Mouse (Mus musculus) forebrain, embryonic 11.5 days (tissue): ENCODE measurements around the gene Cd79b. TPM values are rescaled to one million over a fixed set of nuclear protein-coding genes. Genes with fewer than 3 reads are reported as not detected.
"Not testable (repeated sequence)": the region's sequence is repeated elsewhere in the genome, so short reads cannot be mapped to it uniquely, and the experiment has no call there.

Experiments used
- ATAC-seq: fragments of 200-750 bp; cut with Nextera tagmentation; replicated peaks from 2 replicates; pipeline ENCODE4 v1.8.0; 2017; ENCODE audit warnings: moderate TSS enrichment; ENCODE audit not compliant: low FRiP score
- DNase-seq: peaks from one replicate; pipeline ENCODE4 v3.0.0-alpha.2; 2017; ENCODE audit warnings: low spot score
- H3K27ac ChIP-seq: fragments of 300-500 bp; sonication (generic); 2 replicates; pipeline ENCODE4 v1.5.1; 2014; ENCODE audit warnings: low read depth, low read length
- H3K27me3 ChIP-seq: fragments of 300-500 bp; sonication (generic); 2 replicates; pipeline ENCODE4 v1.6.1; 2014; ENCODE audit warnings: mild to moderate bottlenecking, low read length, mixed read lengths; ENCODE audit not compliant: control insufficient read depth, insufficient read depth
- H3K36me3 ChIP-seq: fragments of 300-500 bp; sonication (generic); 2 replicates; pipeline ENCODE4 v1.6.1; 2014; ENCODE audit warnings: mild to moderate bottlenecking, low read length, moderate library complexity, mixed read lengths; ENCODE audit not compliant: control insufficient read depth, insufficient read depth
- H3K4me1 ChIP-seq: fragments of 300-500 bp; sonication (generic); replicated peaks from 2 replicates; pipeline ENCODE4 v1.6.1; 2014; ENCODE audit warnings: low read length, mixed read lengths; ENCODE audit not compliant: control insufficient read depth, insufficient read depth
- H3K4me2 ChIP-seq: fragments of 300-500 bp; sonication (generic); 2 replicates; pipeline ENCODE4 v1.6.1; 2014; ENCODE audit warnings: low read depth, mild to moderate bottlenecking, low read length, moderate library complexity, mixed read lengths; ENCODE audit not compliant: severe bottlenecking
- H3K4me3 ChIP-seq: fragments of 300-500 bp; sonication (generic); 2 replicates; pipeline ENCODE4 v1.5.1; 2014; ENCODE audit warnings: low read depth, low read length
- H3K9ac ChIP-seq: fragments of 300-500 bp; sonication (generic); 2 replicates; pipeline ENCODE4 v1.6.1; 2014; ENCODE audit warnings: low read length
- H3K9me3 ChIP-seq: fragments of 300-500 bp; sonication (generic); 2 replicates; pipeline ENCODE4 v1.6.1; 2016; ENCODE audit warnings: low read length, mixed read lengths; ENCODE audit not compliant: control insufficient read depth
- WGBS: fragments of 180-500 bp; shearing (Covaris S2); extraction: QIAGEN DNeasy Blood & Tissue Kit; methylation state at CpG from one replicate; pipeline ENCODE4 v1.1.7; 2014; 5-methylcytosine and 5-hydroxymethylcytosine counted together
- polyA plus RNA-seq: library from polyadenylated mRNA; unstranded; fragments of >200 nt; fragmentation: Nextera tagmentation; extraction: Ambion mirVana; gene quantifications from 2 replicates; pipeline ENCODE4 v1.2.1, GENCODE M21; 2014

Gene Cd79b
- polyA plus RNA-seq, 1 experiment from 2014 or later, result 0.79 TPM

DNA sequence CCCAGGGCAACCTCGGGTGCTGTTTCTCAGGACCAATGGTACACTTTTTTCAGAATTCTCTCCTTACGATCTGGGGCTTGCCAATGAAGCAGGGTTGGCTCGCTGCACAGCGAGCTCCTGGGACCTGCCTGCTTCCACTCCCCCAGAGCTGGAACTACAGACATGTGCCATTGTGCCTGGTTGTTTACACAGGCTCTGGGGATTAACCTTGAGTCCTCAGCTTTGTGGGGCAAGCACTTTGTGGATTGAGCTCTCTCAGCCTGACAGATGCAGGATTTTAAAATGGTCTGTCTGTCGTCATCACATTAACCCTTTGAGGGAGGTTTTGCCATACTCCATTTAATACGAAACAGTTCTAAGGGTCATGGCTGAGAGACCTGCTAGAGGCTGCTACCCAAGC is 30.3 kb upstream of the Cd79b start:
- Histone ChIP-seq H3K9ac (no peak overlapping the region), H3K4me2 (no peak overlapping the region), H3K4me1 (no peaks in the 10 kb centered on the region), H3K36me3 (no peaks in the 10 kb centered on the region), H3K27ac (no peak overlapping the region), H3K4me3 (no peak overlapping the region), H3K27me3 (no peaks in the 10 kb centered on the region), H3K9me3 (no peaks in the 10 kb centered on the region)
- no peak for DNase-seq
- ATAC-seq, result no peak
- WGBS, result 64% methylated on average over 6 of the region's 6 CpGs

DNA sequence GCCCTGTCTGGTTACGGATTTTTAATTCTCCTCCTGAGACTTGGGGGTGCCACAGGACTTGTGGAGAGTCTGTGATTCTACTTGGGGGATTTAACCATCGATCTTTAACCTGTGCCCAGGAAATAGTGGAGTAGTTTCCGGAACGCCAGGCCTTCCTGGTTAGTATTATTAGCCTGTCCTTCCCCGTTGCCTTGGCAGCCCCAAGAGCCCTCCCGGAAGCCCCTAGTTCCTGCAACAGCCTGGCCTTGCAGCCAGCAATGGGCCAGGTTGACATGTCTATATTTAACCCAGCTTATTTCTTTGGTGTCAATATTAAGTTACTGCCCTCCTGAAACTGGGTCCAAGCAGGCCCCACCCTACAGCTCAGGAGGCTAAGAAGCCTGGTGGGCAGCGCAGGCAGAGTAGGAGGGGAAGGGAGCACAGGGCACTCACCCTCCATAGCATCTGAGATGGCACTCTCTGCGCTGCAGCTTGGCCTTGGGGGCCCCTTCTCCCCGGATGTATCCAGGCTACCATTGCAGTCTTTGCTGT is 26.5 kb upstream of the Cd79b start:
- Histone ChIP-seq H3K4me2 (no peak overlapping the region), H3K36me3 (no peaks in the 10 kb centered on the region), H3K27ac (no peak overlapping the region)

DNA sequence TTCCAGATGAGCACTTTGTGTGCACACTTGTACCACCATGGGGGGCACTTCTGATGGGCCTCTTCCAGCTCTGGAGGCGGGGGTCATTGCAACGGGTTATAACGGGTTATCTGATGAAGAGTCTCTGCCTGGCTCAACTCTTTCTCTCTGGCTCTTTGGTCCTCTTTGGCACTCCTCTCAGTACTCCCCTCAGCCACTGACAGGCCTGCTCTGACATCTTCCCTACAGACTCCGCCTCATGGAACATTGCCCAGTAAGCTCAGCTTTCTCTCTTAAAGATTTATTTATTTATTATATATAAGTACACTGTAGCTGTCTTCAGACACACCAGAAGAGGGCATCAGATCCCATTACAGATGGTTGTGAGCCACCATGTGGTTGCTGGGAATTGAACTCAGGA is 24.8 kb upstream of the Cd79b start:
- H3K36me3 ChIP-seq, H3K4me1 ChIP-seq, H3K9ac ChIP-seq, H3K27ac ChIP-seq, ATAC-seq, H3K4me2 ChIP-seq, H3K27me3 ChIP-seq, DNase-seq, H3K9me3 ChIP-seq, H3K4me3 ChIP-seq: not testable (repeated sequence)
- 86% methylated on average over 4 of the region's 4 CpGs for WGBS

More for the DNA sequence above, 26.5 kb upstream of the Cd79b start:
- DNase-seq (no peak), ATAC-seq (no peak)
- no peaks in the 10 kb centered on the region for H3K9me3 ChIP-seq
- WGBS, result 84% methylated on average over 9 of the region's 9 CpGs
- H3K27me3 ChIP-seq, result no peaks in the 10 kb centered on the region
- H3K4me3 ChIP-seq, result no peak overlapping the region
- no peak overlapping the region for H3K9ac ChIP-seq
- no peaks in the 10 kb centered on the region for H3K4me1 ChIP-seq

DNA sequence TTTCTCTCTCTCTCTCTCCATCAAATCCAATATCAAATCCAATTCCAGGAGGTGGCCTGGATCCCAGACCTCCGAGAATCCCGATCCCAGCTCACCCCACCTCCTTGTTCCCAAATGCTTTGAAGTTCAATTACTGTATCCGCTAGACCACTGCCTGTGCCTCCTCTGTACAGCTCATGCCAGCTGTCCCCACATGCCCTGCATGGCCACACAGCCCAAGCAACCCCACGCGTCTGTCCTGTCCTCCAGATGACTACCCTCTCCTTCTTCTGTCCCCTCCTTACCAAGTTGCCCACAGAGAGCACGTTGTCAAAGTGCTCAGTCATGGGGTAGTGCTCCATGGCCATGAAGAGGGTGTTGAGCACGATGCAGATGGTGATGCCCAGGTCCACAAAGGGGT is 24.3 kb upstream of the Cd79b start:
- no peaks in the 10 kb centered on the region for H3K27me3 ChIP-seq
- DNase-seq (no peak), ATAC-seq (no peak)
- no peak overlapping the region for H3K4me2 ChIP-seq
- H3K4me3 ChIP-seq, result no peak overlapping the region
- WGBS, result 84% methylated on average over 7 of the region's 7 CpGs
- no peaks in the 10 kb centered on the region for H3K9me3 ChIP-seq
- no peak overlapping the region for H3K27ac ChIP-seq
- H3K9ac ChIP-seq, result no peak overlapping the region
- no peaks in the 10 kb centered on the region for H3K4me1 ChIP-seq
- H3K36me3 ChIP-seq, result no peaks in the 10 kb centered on the region

DNA sequence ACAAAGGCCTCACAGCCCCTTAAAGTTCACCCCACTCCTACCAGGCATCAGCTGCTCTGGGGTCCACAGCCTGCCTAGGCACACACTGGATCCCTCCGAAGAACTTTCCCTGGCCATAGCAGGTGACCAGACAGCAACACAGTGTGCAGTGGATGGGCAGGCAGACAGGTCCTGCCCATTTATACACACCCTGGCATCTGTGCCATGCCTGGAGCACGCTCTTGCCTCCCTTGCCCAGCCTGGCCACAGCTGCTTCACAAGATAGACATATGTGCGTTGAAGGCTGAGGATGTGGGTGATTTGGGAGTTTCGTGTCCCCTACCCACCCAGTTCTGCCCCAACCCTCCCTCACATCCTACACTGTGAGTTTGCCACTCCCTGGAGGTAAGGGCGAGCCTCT is 23.5 kb upstream of the Cd79b start:
- H3K27ac ChIP-seq, result no peak overlapping the region

DNA sequence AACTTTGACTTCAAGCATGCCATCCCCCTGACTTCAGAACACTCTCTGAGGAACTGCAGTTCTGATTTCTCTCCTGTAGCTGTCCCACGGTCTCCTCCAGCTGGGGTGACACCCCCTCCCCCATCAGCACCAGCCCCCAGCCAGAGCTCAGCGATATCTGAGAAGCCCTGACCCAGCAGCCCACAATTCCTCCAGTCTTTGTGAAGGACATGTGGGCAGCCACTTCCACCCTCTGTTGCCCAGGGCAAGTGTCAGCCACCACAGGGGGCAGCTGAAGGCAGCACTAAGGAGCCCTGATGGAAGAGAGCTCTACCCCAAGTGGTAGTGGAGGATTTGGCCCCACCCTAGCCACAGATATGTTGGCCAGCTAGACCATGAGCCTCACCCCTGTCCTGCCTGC is 19.5 kb upstream of the Cd79b start:
- H3K4me1 ChIP-seq, result no peaks in the 10 kb centered on the region
- H3K4me3 ChIP-seq, result no peak overlapping the region
- no peak overlapping the region for H3K4me2 ChIP-seq
- H3K27ac ChIP-seq, result no peak overlapping the region
- ATAC-seq (no peak), DNase-seq (no peak)
- 17% methylated on average over 2 of the region's 2 CpGs for WGBS
- H3K9me3 ChIP-seq, result no peaks in the 10 kb centered on the region
- no peak overlapping the region for H3K9ac ChIP-seq
- no peaks in the 10 kb centered on the region for H3K36me3 ChIP-seq
- H3K27me3 ChIP-seq, result no peaks in the 10 kb centered on the region

More for the DNA sequence above, 23.5 kb upstream of the Cd79b start:
- H3K27me3 ChIP-seq, result no peaks in the 10 kb centered on the region
- H3K4me2 ChIP-seq, result no peak overlapping the region
- no peaks in the 10 kb centered on the region for H3K4me1 ChIP-seq
- no peak overlapping the region for H3K9ac ChIP-seq
- 74% methylated on average over 5 of the region's 5 CpGs for whole genome bisulfite sequencing
- no peak for ATAC-seq
- no peaks in the 10 kb centered on the region for H3K9me3 ChIP-seq
- no peaks in the 10 kb centered on the region for H3K36me3 ChIP-seq
- no peak overlapping the region for H3K4me3 ChIP-seq
- DNase-seq, result no peak

DNA sequence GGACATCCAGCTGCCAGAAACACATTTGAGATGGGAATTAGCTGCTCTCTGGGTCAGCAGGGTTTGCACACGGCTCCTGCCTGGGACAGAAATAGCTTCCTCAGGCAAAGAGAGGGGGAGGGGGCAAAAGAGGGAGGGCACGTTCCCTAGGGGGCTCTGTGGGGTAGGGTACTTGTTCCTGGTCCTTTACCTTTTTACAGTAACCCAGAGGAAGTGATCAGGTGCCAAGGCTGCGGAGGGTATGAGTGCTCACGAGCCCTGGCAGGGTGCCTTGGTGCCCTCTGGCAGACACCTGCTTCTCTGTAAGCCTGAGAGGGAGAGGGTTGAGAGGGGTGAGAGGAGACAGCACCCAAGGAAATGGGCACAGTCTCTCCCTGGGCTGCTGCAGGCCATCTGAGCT is 17.9 kb upstream of the Cd79b start:
- H3K4me1 ChIP-seq, result no peaks in the 10 kb centered on the region
- ATAC-seq, result no peak
- H3K27me3 ChIP-seq, result no peaks in the 10 kb centered on the region
- H3K4me3 ChIP-seq, result no peak overlapping the region
- 63% methylated on average over 4 of the region's 4 CpGs for WGBS
- H3K4me2 ChIP-seq, result no peak overlapping the region
- H3K27ac ChIP-seq, result no peak overlapping the region
- H3K36me3 ChIP-seq, result no peaks in the 10 kb centered on the region
- H3K9me3 ChIP-seq, result no peaks in the 10 kb centered on the region
- no peak for DNase-seq
- H3K9ac ChIP-seq, result no peak overlapping the region

DNA sequence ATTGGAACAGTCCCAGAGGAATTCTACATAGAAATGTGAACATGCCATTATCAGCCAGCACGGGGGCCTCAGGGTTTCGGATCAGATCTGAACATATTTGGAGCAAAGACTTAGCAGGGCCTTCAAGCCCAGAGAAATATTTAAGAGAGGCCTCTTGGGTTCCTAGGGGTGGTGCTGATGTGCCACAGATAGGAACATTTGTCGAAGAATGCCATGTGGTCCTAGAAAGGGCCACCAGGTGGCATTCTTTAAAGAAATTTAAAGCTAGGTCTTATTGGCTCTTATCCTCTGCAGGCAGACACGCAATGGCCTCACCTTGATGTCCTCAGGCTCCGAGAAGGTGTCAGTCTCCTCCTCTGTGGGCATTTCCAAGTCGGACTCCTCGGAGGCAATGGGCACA is 15.1 kb upstream of the Cd79b start:
- Histone ChIP-seq H3K27me3 (no peaks in the 10 kb centered on the region), H3K4me3 (no peak overlapping the region), H3K27ac (no peak overlapping the region), H3K36me3 (no peaks in the 10 kb centered on the region), H3K9me3 (no peaks in the 10 kb centered on the region), H3K4me1 (no peaks in the 10 kb centered on the region), H3K9ac (no peak overlapping the region), H3K4me2 (no peak overlapping the region)
- no peak for DNase-seq
- WGBS, result 74% methylated on average over 7 of the region's 7 CpGs
- no peak for ATAC-seq

DNA sequence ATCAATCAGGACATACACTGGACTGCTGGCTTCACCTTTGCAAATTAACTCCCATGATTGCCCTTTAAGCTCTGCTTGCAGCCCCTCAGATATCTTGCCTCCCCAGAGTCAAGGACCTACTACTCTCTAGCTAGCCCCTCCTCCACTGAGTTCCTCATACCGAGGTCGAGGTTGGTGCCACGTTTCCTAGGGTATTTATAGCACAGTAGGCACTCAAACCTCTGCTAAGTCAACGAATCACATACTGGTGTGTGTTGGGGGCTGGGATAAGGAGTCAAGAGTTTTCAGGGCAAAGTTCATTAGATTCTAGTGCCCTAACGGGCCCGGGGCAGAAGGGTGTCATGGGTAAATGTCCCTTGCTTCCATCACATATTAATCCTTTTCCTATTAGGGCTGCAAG is 14.6 kb upstream of the Cd79b start:
- DNase-seq (no peak), ATAC-seq (no peak)
- H3K4me1 ChIP-seq, result no peaks in the 10 kb centered on the region

More for the DNA sequence above, 14.6 kb upstream of the Cd79b start:
- H3K27ac ChIP-seq, result no peak overlapping the region
- H3K4me2 ChIP-seq, result no peak overlapping the region
- no peaks in the 10 kb centered on the region for H3K27me3 ChIP-seq
- H3K36me3 ChIP-seq, result no peaks in the 10 kb centered on the region
- no peaks in the 10 kb centered on the region for H3K9me3 ChIP-seq
- no peak overlapping the region for H3K4me3 ChIP-seq
- H3K9ac ChIP-seq, result no peak overlapping the region
- WGBS, result 84% methylated on average over 6 of the region's 6 CpGs
